Mouse (Mus musculus) adrenal gland, postnatal 10 days (tissue): Measurements from ENCODE around the gene Fam184b. TPM values are rescaled to one million over a fixed set of nuclear protein-coding genes. Genes with fewer than 3 reads are reported as not detected.

Source experiments
- DNase-seq: peaks from one replicate; pipeline ENCODE4 v3.0.0; 2021; ENCODE audit warnings: mixed read lengths
- total RNA-seq, 2 experiments: library from RNA; stranded (reverse); gene quantifications; 2 replicates each; pipeline ENCODE4 v1.2.3; 2021

Fam184b gene
- total RNA-seq, 2 experiments from 2014 or later: 0.93 to 1.2 TPM

DNA sequence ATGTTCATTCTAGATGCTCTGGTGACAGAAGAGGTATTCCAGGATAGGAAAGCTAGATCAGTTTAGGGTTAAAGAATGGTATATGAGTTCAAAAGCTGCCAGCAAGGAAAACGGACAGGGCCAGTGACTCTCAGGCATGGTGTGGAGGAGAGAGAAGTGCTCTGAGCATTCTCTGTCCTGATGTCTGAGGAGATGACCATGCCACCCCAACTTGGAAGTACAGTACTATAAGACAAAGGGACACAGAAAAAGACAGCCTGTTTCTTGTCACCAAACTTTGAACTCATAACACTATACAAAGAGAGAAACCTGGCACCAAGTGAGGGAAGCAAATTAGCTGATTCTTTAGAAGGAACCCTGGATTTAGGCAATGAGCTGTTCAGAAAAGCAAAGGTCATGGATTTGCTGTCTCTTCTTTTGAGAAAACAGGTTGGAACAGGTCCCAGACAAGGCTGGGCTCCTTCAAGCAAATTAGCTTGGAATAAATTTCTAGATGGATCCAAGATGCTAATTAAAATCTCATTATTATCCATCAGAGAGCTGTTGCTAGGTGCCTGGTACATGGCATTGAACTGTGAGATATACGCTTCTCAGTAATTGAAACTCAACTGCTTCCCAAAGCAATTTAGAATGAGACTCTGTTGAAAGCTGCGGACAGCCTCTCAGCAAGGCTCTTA lies 43.9 kb downstream of the Fam184b start:
- DNase-seq: no peak

DNA sequence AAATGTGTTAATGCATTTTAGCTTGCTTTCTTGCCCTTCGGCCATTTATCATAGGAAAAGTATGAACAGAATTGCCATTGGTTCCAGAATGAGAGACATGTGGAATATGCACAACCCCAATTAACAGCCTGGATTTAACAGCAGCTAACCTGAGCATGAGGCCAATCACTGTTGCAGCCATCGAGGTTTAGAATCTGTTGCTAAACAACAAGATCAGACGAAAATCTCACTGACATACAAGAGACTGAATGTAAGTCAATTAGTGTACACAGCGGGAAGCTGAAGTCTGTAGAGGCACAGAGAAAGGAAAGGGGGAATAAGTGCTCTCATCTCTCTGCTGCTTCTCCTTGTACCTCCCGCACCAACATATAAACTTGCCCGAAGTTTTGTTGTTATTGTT lies 46.1 kb downstream of the Fam184b start:
- no peak for DNase-seq

GRCm38 (mm10) chr5:45590094-45590493 lies 49.3 kb downstream of the Fam184b start:
- no peak for DNase-seq

DNA sequence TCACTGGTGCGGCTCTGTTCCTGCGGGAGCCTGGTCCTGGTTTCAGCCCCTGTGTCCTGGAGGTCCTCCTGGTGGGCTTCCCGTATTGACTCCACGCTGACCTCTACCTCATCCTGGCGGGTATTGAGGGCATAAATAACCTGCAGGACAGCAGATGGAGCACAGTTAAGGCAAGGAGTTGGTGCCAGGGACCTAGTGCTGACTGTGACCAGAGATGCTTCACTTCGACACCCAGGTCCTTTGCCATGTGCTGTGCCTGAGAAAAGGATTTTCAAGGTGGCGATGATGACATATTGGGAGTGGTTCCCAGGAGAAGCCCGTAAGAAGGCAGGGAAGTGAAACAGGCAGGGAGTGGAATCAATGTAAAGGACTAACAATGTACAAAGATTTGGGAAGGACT lies 54.8 kb downstream of the Fam184b start:
- no peak for DNase-seq

- no peak for DNase-seq
Measured at GRCm38 (mm10) chr5:45580279-45580678, 59.1 kb downstream of the Fam184b start.

- peak; percentile 11 for DNase-seq
Measured at GRCm38 (mm10) chr5:45577376-45577775, 62.0 kb downstream of the Fam184b start.

GRCm38 (mm10) chr5:45576716-45577115 lies 62.7 kb downstream of the Fam184b start:
- no peak for DNase-seq

- DNase-seq: peak; percentile 20
Measured at GRCm38 (mm10) chr5:45572816-45573215, 66.6 kb downstream of the Fam184b start.

GRCm38 (mm10) chr5:45565829-45566228 lies 73.6 kb downstream of the Fam184b start:
- no peak for DNase-seq

GRCm38 (mm10) chr5:45564054-45564453 lies 75.4 kb downstream of the Fam184b start:
- no peak for DNase-seq

GRCm38 (mm10) chr5:45549586-45549985 lies 89.8 kb downstream of the Fam184b start:
- DNase-seq: no peak

DNA sequence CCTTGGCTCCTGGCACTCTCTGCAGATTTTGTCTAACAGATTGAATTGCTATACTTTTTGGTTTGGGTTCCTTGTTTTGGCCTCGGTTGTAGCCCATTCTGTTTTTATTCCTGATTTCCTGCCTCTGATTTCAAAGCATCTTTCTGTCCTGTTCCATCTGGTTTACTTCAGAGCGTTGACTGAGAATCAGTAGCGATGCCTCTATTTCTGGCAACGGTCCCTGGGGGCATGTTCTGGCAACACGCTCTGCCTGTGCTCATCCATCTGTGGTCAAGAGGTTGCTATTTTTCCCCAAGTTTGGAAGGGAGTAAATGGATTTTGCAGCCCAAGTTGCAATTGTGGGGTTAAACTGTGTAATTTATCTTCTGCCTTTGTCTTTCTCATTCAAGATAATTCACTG lies 96.0 kb downstream of the Fam184b start:
- DNase-seq: peak; percentile 29

GRCm38 (mm10) chr5:45539502-45539901 lies 99.9 kb downstream of the Fam184b start:
- no peak for DNase-seq

GRCm38 (mm10) chr5:45535177-45535576 lies 104.2 kb downstream of the Fam184b start:
- no peak for DNase-seq

GRCm38 (mm10) chr5:45534319-45535098 lies 104.9 kb downstream of the Fam184b start:
- peak; percentile 73 for DNase-seq

DNA sequence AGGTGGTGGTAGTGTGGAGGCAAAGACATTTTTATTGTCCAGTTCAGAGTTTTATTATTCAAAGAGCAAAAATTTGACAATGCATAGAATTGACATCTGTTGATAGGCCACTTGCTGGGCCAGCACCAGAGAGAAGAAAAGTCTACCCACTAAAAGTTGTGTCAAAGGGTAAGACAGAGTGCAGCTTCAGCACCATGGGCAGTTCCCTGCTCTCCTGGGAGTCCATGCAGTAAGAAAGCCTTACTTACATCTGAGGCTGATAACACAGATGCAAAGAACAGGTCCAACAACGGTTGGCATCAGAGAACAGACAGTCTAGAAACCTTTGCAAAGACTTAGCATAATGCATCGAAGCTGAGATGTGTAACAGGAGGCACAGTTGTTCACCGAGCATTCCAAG lies 109.7 kb downstream of the Fam184b start:
- DNase-seq: peak; percentile 69

DNA sequence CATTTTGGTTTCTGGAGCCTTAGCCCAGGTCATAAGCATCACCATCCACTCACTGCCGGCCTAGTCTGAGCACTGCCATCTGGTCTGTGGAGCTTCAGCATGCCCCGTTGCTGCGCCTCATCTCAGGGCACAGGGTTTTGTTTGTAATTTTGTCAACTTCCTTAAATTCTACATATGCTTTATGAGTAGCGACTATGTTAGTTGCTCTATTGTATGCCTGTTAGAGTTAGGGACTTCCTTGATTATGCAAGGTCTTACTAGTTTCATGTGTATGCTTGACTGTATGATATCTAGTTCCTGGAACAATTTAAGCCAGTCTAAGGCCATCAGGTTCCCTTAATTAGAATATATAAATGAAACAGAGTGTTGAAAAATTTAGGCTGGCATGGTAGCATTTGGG lies 113.1 kb downstream of the Fam184b start:
- DNase-seq: no peak

DNA sequence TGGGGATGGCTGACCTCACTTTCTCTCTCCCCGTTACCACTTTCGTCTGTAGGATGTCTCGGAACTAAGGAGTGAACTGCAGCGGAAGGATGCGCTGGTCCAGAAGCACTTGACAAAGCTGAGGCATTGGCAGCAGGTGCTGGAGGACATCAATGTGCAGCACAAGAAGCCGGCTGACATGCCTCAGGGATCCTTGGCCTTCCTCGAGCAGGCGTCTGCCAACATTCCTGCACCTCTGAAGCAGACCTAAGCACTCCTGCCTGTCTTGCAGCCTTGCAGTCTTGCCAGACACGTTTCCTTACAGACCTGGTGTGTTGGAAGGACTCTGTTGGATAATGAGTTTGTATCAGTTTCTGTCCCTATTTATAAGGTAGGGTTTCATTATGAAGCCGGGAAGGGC lies 114.3 kb downstream of the Fam184b start:
- no peak for DNase-seq

DNA sequence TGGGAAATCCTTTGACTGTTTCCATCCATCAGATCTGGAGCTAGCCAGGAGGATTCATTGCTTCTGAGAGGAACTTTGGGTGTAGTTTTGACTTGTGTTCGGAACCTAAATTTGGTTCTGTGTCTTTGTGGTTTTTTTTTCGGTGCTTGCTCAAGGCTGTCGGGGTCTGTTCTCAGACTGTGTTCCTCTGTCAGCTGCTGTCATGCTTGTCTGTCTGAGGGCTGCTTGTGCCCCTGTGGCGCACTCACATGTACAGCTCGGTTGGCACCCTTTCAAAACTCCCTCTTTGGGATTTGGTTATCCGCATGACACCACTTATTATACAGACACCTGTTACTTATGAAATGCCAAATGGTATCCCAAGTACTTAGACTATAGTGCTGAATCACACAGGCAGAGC lies 117.8 kb downstream of the Fam184b start:
- no peak for DNase-seq

DNA sequence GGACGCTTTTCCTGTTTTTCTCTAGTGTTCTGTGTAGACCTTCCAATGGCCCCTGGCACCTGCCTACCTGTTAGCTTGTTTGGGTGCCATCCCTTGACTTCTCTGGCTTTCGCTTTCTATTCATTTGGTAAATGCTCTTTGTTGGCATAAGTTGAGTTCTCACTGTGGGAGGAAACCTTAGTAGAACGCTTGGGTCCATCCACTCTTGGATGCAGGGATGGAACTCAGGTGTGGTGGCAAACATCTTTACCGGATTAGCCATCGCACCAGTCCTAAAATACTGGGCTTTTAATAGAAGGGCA lies 118.7 kb downstream of the Fam184b start:
- no peak for DNase-seq

DNA sequence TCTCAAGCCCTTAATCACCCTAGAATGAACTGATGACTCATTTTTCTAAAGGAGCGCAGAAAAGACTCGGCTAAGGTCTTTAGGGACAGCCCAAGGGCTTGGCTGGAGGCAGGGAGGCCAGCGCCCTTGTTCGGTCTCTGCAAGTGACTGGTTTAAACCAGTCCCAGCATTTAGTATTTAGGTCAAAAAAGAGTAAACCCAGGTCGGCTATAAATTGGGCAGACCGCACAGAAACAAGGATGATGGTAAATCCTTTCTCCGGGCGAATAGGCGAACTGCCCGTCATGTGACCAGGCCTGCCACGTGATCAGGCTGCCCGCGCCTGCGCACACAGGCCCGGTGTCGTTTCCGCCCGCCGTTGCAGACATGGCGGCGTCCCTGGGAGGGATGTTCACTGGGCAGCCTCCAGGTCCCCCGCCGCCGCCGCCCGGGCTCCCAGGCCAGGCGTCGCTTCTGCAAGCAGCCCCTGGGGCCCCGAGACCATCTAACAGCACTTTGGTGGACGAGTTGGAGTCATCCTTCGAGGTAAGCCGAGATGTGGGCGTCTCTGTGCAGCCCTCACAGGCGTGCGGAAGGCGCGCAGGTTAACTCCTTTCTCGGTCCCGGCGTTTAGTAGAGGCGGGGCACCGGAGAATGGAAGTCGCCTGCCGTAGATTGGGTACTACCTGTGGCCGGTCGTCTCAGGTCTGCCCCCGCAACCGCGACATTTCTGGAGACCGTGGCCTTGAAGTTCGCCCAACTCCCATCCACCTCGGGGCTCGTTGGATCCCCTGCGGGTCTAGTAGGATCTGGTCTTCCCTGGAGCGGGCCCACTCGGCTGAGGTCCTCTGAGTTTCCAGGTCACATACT lies 119.2 kb downstream of the Fam184b start, which contains the start of gene Med28:
Gene Med28 (plus strand): TSS at position 270 of the 849 bp plus-strand sequence.
- DNase-seq: peak; percentile 97

DNA sequence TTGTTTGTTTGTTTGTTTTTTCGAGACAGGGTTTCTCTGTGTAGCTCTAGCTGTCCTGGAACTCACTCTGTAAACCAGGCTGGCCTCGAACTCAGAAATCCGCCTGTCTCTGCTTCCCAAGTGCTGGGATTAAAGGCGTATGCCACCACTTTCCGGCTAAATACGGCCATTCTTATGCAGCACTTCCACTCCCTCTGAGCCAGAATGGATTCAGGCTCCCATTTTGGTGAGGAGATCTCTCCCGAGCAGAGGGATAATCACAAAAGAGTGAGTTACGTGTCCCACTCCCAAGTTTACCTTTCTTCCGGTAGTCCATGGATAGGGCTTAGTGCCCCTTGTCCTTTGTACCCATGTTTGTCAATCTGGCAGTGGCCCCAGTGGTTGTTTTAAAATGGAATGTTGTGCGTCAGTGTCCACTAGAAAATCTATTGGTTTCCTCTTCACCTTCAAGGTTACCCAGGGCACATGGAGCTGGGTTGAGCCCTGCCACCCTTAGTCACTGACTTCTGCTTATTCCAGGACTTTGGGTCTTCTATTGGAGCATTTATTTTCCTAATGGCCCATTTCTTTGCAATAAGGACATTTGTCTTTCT lies 124.2 kb downstream of the Fam184b start:
- no peak for DNase-seq

DNA sequence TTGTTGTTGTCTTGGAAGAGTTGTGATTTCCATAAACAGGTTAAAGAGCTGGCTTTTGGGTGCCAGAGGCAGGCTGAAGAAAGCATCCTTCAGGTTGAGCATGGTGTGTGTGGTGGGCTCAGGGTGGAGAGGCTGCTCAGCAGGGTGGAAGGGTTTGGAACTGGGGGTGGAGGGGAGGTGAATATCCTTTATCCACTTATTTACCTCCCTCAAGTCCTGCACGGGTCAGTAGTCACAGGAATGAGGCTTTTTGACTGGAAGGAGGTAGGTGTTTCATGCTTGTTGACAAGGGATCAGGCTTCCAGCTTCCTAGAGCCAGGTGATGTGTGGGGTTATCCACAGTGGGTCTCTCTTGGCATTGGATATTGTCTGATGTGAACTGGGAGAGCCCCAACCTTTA lies 124.8 kb downstream of the Fam184b start:
- DNase-seq: no peak
